Comparison of ENCODE assay signal across 9 mouse cellular contexts in genomic region chr2:180893537-180894028, GRCm38 (mm10). TPM values are rescaled to one million over a fixed set of nuclear protein-coding genes. Genes with fewer than 3 reads are reported as not detected.
A peak's percentile ranks its signal among the peaks of the same experiment; 100 is the strongest.
DNase-seq lines count a peak whose midpoint lies in the region; ATAC-seq and TF ChIP-seq lines count a peak whose summit lies in the region.
"Had no signal": no experiment of that assay in that cellular context is flagged by ENCODE, and none has a peak within 500 bp of the region (broad histone marks: within the 10 kb centered on the region; RNA-seq: fewer than 3 reads in every experiment).

No protein-coding gene starts in this region.

- no peaks in the 10 kb centered on the region for H3K36me3 ChIP-seq in thymus, adult 2 months (ENCODE audit: control insufficient read depth, insufficient read depth, low read length)
- H3K36me3 ChIP-seq in hindbrain, postnatal 0 days (ENCODE audit: insufficient read depth, low read length): no peaks in the 10 kb centered on the region
- no peaks in the 10 kb centered on the region for H3K36me3 ChIP-seq in liver, embryonic 16.5 days (ENCODE audit: control insufficient read depth, insufficient read depth)

- H3K9ac ChIP-seq in hindbrain, postnatal 0 days (replicated peaks; ENCODE audit: low read length): peak overlapping the region; percentile 91
- no peak overlapping the region for H3K9ac ChIP-seq in liver, embryonic 16.5 days (ENCODE audit: low read depth, low read length)

- peak; percentile 35 for DNase-seq in embryo, embryonic 10.5 days (ENCODE audit: low spot score)
- DNase-seq in embryo, embryonic 10 days (ENCODE audit: low spot score): no peak
- no peak for DNase-seq in thymus, adult 2 months
- DNase-seq in thymus, postnatal 10 days (ENCODE audit: low spot score in 2 of 2): no peak
- peak; percentile 61 for DNase-seq in hindbrain, postnatal 0 days (ENCODE audit: low spot score)
- DNase-seq in testis, postnatal 10 days (ENCODE audit: low spot score): peak; percentile 53

- H3K27me3 ChIP-seq in thymus, adult 2 months (ENCODE audit: control insufficient read depth, insufficient read depth, low read length): peaks cover 15% of the 10 kb centered on the region; the same call in 1 of the 2 replicates
- peaks cover 13% of the 10 kb centered on the region; the same call in 1 of the 2 replicates for H3K27me3 ChIP-seq in hindbrain, postnatal 0 days (ENCODE audit: insufficient read depth, low read length)
- H3K27me3 ChIP-seq in liver, embryonic 16.5 days (ENCODE audit: control insufficient read depth, insufficient read depth, low read depth, low read length): peaks cover 83% of the 10 kb centered on the region

- no peak for ATAC-seq in hindbrain, postnatal 0 days
- no peak for ATAC-seq in liver, embryonic 16.5 days (ENCODE audit: low read depth)
- ATAC-seq in inflammation-experienced regulatory T-cells, adult 6 months: no peak

- no peaks in the 10 kb centered on the region for H3K9me3 ChIP-seq in hindbrain, postnatal 0 days (ENCODE audit: low read length)
- H3K9me3 ChIP-seq in liver, embryonic 16.5 days (replicated peaks; ENCODE audit: control insufficient read depth, low read length): no peaks in the 10 kb centered on the region

- H3K4me2 ChIP-seq in hindbrain, postnatal 0 days (ENCODE audit: low read depth, low read length): peak overlapping the region; percentile 69
- H3K4me2 ChIP-seq in liver, embryonic 16.5 days (ENCODE audit: low read depth, low read length): peak overlapping the region; percentile 44

- WGBS in thymus, adult 2 months: 3% methylated on average over 43 of the region's 50 CpGs
- WGBS in hindbrain, postnatal 0 days: 1% methylated on average over 31 of the region's 50 CpGs
- 1% methylated on average over 50 of the region's 50 CpGs for WGBS in liver, embryonic 16.5 days (ENCODE audit: insufficient replicate concordance)

- H3K4me1 ChIP-seq in thymus, adult 2 months (replicated peaks; ENCODE audit: control insufficient read depth, insufficient read depth, low read length): 0 out of 2 replicates have a peak, but pooled peaks cover 3% of the 10 kb centered on the region
- H3K4me1 ChIP-seq in hindbrain, postnatal 0 days (ENCODE audit: insufficient read depth, low read length): peaks cover 8% of the 10 kb centered on the region; the same call in 1 of the 2 replicates
- H3K4me1 ChIP-seq in liver, embryonic 16.5 days (ENCODE audit: control insufficient read depth, low read depth, low read length): peaks cover 9% of the 10 kb centered on the region

- no peak for TF ChIP-seq POLR2A in thymus, adult 2 months (IDR thresholded peaks at IDR 0.05; ENCODE audit: control insufficient read depth, extremely low read depth, insufficient read depth, low read length, poor library complexity)

- 0 out of 2 replicates have a peak, but pooled peaks have one; percentile 22 for TF ChIP-seq CTCF in thymus, adult 2 months (IDR thresholded peaks at IDR 0.05; ENCODE audit: borderline replicate concordance, control insufficient read depth, extremely low read depth, insufficient read depth, low read length, poor library complexity)
- TF ChIP-seq CTCF in hindbrain, postnatal 0 days (IDR thresholded peaks at IDR 0.05; ENCODE audit: low read depth): no peak

- H3K27ac ChIP-seq in thymus, adult 2 months (ENCODE audit: control insufficient read depth, insufficient read depth, low read length): no peak overlapping the region
- peak overlapping the region; percentile 98 for H3K27ac ChIP-seq in hindbrain, postnatal 0 days
- H3K27ac ChIP-seq in liver, embryonic 16.5 days (ENCODE audit: low read length): no peak overlapping the region

- no peak overlapping the region for H3K4me3 ChIP-seq in thymus, adult 2 months (ENCODE audit: control insufficient read depth, insufficient read depth, low read length)
- peak overlapping the region; percentile 67 for H3K4me3 ChIP-seq in hindbrain, postnatal 0 days (ENCODE audit: low read length)
- peak overlapping the region; percentile 39 for H3K4me3 ChIP-seq in liver, embryonic 16.5 days (ENCODE audit: low read depth, low read length)

RNA-seq across cellular contexts. Expression of gene Ythdf1, which starts 27.2 kb away (rescaled TPM):
- polyA plus RNA-seq in thymus, adult 2 months (2012; rRNA removed): 76.7 and 78.3 TPM in 2 replicates
- total RNA-seq in hindbrain, postnatal 0 days (2014; rRNA removed): 32.9 and 51.8 TPM in 2 replicates
- 49.8 and 52.9 TPM in 2 replicates for polyA plus RNA-seq in hindbrain, postnatal 0 days (2015; fragmentation: Nextera tagmentation; extraction: Ambion mirVana)
- polyA plus RNA-seq in liver, embryonic 16.5 days (2015; fragmentation: Nextera tagmentation; extraction: Ambion mirVana): 4.2 and 4.6 TPM in 2 replicates
- 10 to 100 TPM in 2 of 3 experiments, 1 to 10 TPM in 1; 8.7 to 13.0 (median 10.2) TPM for polyA plus RNA-seq in inflammation-experienced regulatory T-cells, adult 6 months (2017; shearing (Covaris generic))

RNA-seq across cellular contexts. Expression of gene Birc7, which starts 35.2 kb away (rescaled TPM):
- 0.08 and 0.19 TPM in 2 replicates for polyA plus RNA-seq in thymus, adult 2 months (2012; rRNA removed)
- total RNA-seq in hindbrain, postnatal 0 days (2014; rRNA removed): 0.29 TPM in 1 of 2 replicates, not detected in the other
- polyA plus RNA-seq in hindbrain, postnatal 0 days (2015; fragmentation: Nextera tagmentation; extraction: Ambion mirVana): 0.40 TPM in 2 replicates
- not detected in 2 replicates for polyA plus RNA-seq in liver, embryonic 16.5 days (2015; fragmentation: Nextera tagmentation; extraction: Ambion mirVana)
- not detected for polyA plus RNA-seq in inflammation-experienced regulatory T-cells, adult 6 months (2017; shearing (Covaris generic))
- polyA plus RNA-seq: C2C12 had no signal

Comparison
In these comparisons a context has a peak if more than half of its experiments do, and no peak if none do; other contexts are left out.
1. DNase-seq: peak in embryo, embryonic 10.5 days (single experiment), hindbrain, postnatal 0 days (single experiment) and testis, postnatal 10 days (single experiment); none in embryo, embryonic 10 days (single experiment), thymus, adult 2 months (single experiment) and thymus, postnatal 10 days (0 of 2).